Mouse (Mus musculus) megakaryocyte-erythroid progenitor cell, adult 5-6 weeks (primary cell): Measurements from ENCODE around the gene Vrk1. TPM values are rescaled to one million over a fixed set of nuclear protein-coding genes. Genes with fewer than 3 reads are reported as not detected.

Source experiments
- ATAC-seq: replicated peaks from 2 replicates; pipeline ENCODE4 v1.8.0; 2016; ENCODE audit warnings: mild to moderate bottlenecking, inconsistent platforms; ENCODE audit not compliant: severe bottlenecking, poor library complexity, low FRiP score, low TSS enrichment
- total RNA-seq, 2 experiments: library from RNA; stranded (forward) in 1 of 2; stranded (reverse) in 1 of 2; fragments of 200-1000, 215-1000 nt in 1 of 2; fragments of >200 nt in 1 of 2; fragmentation: Nextera tagmentation in 1 of 2; gene quantifications; 2 replicates each; pipeline ENCODE4 v1.2.3; 2014 to 2017

Gene Vrk1
- total RNA-seq, 2 experiments from 2014 or later: 90.8 to 149 TPM

- no peak for ATAC-seq
These were observed 14.1 kb upstream of the Vrk1 start for GRCm38 (mm10) chr12:105995940-105996339.

GRCm38 (mm10) chr12:105997028-105997786, 12.8 kb upstream of the Vrk1 start:
- ATAC-seq: no peak

- no peak for ATAC-seq
These were observed 8.3 kb upstream of the Vrk1 start for GRCm38 (mm10) chr12:106001775-106002174.

- no peak for ATAC-seq
These were observed 5.3 kb upstream of the Vrk1 start for GRCm38 (mm10) chr12:106004719-106005118.

- ATAC-seq: peak; percentile 64
These were observed 3.8 kb upstream of the Vrk1 start for GRCm38 (mm10) chr12:106006218-106006617.

- no peak for ATAC-seq
These were observed 1.5 kb upstream of the Vrk1 start for GRCm38 (mm10) chr12:106008348-106009050.

- ATAC-seq: no peak
These were observed 732 bp upstream of the Vrk1 start for GRCm38 (mm10) chr12:106009122-106009870.

- no peak for ATAC-seq
These were observed 2.1 kb downstream of the Vrk1 start for GRCm38 (mm10) chr12:106012161-106012560.

- ATAC-seq: peak; percentile 61
These were observed 6.4 kb downstream of the Vrk1 start for GRCm38 (mm10) chr12:106016265-106017012.

- no peak for ATAC-seq
These were observed 10.0 kb downstream of the Vrk1 start for GRCm38 (mm10) chr12:106020063-106020462.

- 0 out of 2 replicates have a peak, but pooled peaks have one; percentile 15 for ATAC-seq
These were observed 13.6 kb downstream of the Vrk1 start for GRCm38 (mm10) chr12:106023652-106024051.

- peak; percentile 64 for ATAC-seq
These were observed 15.4 kb downstream of the Vrk1 start for GRCm38 (mm10) chr12:106025416-106025815.

- peak; percentile 84 for ATAC-seq
These were observed 16.5 kb downstream of the Vrk1 start for GRCm38 (mm10) chr12:106026385-106027134.

GRCm38 (mm10) chr12:106027372-106027771, 17.3 kb downstream of the Vrk1 start:
- ATAC-seq: peak; percentile 63

- no peak for ATAC-seq
These were observed 19.6 kb downstream of the Vrk1 start for GRCm38 (mm10) chr12:106029582-106029981.

GRCm38 (mm10) chr12:106030146-106030745, 20.2 kb downstream of the Vrk1 start:
- ATAC-seq: no peak

GRCm38 (mm10) chr12:106030796-106031195, 20.8 kb downstream of the Vrk1 start:
- no peak for ATAC-seq

GRCm38 (mm10) chr12:106031916-106032315, 21.9 kb downstream of the Vrk1 start:
- ATAC-seq: no peak
